Mouse (Mus musculus) small intestine, adult 2 months (tissue): ENCODE measurements around the gene Flvcr2. TPM values are rescaled to one million over a fixed set of nuclear protein-coding genes. Genes with fewer than 3 reads are reported as not detected.
A peak's percentile ranks its signal among the peaks of the same experiment; 100 is the strongest.

Source experiments
- H3K27ac ChIP-seq: fragments of 200-500 bp; 2 replicates; pipeline ENCODE4 v1.5.1; 2012; ENCODE audit warnings: low read depth, low read length, control low read depth, inconsistent platforms; ENCODE audit not compliant: insufficient read depth
- H3K27me3 ChIP-seq: fragments of 200-500 bp; 2 replicates; pipeline ENCODE4 v1.6.1; 2012; ENCODE audit warnings: mild to moderate bottlenecking, moderate library complexity, low read length, inconsistent platforms; ENCODE audit not compliant: control insufficient read depth, insufficient read depth
- H3K36me3 ChIP-seq: fragments of 200-500 bp; 2 replicates; pipeline ENCODE4 v1.6.1; 2012; ENCODE audit warnings: mild to moderate bottlenecking, low read length, control low read depth, inconsistent platforms; ENCODE audit not compliant: control insufficient read depth, insufficient read depth
- H3K4me1 ChIP-seq: fragments of 200-500 bp; 2 replicates; pipeline ENCODE4 v1.6.1; 2012; ENCODE audit warnings: low read length, inconsistent platforms, mixed read lengths; ENCODE audit not compliant: control insufficient read depth, insufficient read depth, insufficient read length
- H3K4me3 ChIP-seq: fragments of 200-500 bp; 2 replicates; pipeline ENCODE4 v1.5.1; 2012; ENCODE audit warnings: low read depth, mild to moderate bottlenecking, control low read depth, inconsistent platforms, low read length, moderate library complexity
- CTCF ChIP-seq: fragments of 200-500 bp; IDR thresholded peaks from 2 replicates; pipeline ENCODE4 v1.5.1; 2012; ENCODE audit warnings: low read depth, mild to moderate bottlenecking, control low read depth, inconsistent platforms, low read length, moderate library complexity, mixed read lengths; ENCODE audit not compliant: insufficient replicate concordance, insufficient read length; ENCODE audit errors: extremely low read depth
- POLR2A ChIP-seq: fragments of 200-500 bp; IDR thresholded peaks from 2 replicates; pipeline ENCODE4 v1.6.1; 2012; ENCODE audit warnings: low read depth, mild to moderate bottlenecking, control low read depth, inconsistent platforms, low read length, moderate library complexity
- WGBS: fragments of 180-500 bp; shearing (Covaris S2); methylation state at CpG from one replicate; pipeline ENCODE4 v1.1.7; 2018; 5-methylcytosine and 5-hydroxymethylcytosine counted together
- polyA plus RNA-seq: library from polyadenylated mRNA; depleted of rRNA; stranded (reverse); fragments of >200 nt; gene quantifications from 2 replicates; pipeline ENCODE4 v1.2.3, GENCODE M21; 2012

The Flvcr2 gene
- polyA plus RNA-seq, 1 experiment = 3.4 TPM

GRCm38 (mm10) chr12:85828856-85829255 lies 82.5 kb downstream of the Flvcr2 start:
- Histone ChIP-seq H3K27me3 (no peaks in the 10 kb centered on the region), H3K4me3 (no peak overlapping the region), H3K4me1 (no peaks in the 10 kb centered on the region), H3K36me3 (peaks cover 13% of the 10 kb centered on the region), H3K27ac (no peak overlapping the region)
- 91% methylated on average over 3 of the region's 3 CpGs for WGBS
- TF ChIP-seq CTCF (no peak), POLR2A (no peak)

GRCm38 (mm10) chr12:85829866-85830265 lies 83.5 kb downstream of the Flvcr2 start:
- Histone ChIP-seq H3K27ac (no peak overlapping the region), H3K36me3 (peaks cover 19% of the 10 kb centered on the region), H3K4me3 (no peak overlapping the region), H3K4me1 (no peaks in the 10 kb centered on the region), H3K27me3 (no peaks in the 10 kb centered on the region)
- TF ChIP-seq POLR2A = no peak
- no peak for TF ChIP-seq CTCF
- 87% methylated on average over 3 of the region's 3 CpGs for WGBS

- WGBS = 55% methylated on average over 3 of the region's 3 CpGs
- H3K27me3 ChIP-seq = no peaks in the 10 kb centered on the region
- H3K4me1 ChIP-seq = no peaks in the 10 kb centered on the region
- no peak overlapping the region for H3K4me3 ChIP-seq
- TF ChIP-seq POLR2A (no peak), CTCF (no peak)
- no peak overlapping the region for H3K27ac ChIP-seq
- H3K36me3 ChIP-seq = peaks cover 20% of the 10 kb centered on the region
Observed at GRCm38 (mm10) chr12:85830691-85831090, 84.4 kb downstream of the Flvcr2 start.

GRCm38 (mm10) chr12:85834543-85834942 lies 88.2 kb downstream of the Flvcr2 start:
- 98% methylated on average over 2 of the region's 2 CpGs for WGBS
- peaks cover 18% of the 10 kb centered on the region for H3K36me3 ChIP-seq
- TF ChIP-seq POLR2A = no peak
- no peak for TF ChIP-seq CTCF
- H3K27ac ChIP-seq = no peak overlapping the region
- no peaks in the 10 kb centered on the region for H3K27me3 ChIP-seq
- no peaks in the 10 kb centered on the region for H3K4me1 ChIP-seq
- no peak overlapping the region for H3K4me3 ChIP-seq

DNA sequence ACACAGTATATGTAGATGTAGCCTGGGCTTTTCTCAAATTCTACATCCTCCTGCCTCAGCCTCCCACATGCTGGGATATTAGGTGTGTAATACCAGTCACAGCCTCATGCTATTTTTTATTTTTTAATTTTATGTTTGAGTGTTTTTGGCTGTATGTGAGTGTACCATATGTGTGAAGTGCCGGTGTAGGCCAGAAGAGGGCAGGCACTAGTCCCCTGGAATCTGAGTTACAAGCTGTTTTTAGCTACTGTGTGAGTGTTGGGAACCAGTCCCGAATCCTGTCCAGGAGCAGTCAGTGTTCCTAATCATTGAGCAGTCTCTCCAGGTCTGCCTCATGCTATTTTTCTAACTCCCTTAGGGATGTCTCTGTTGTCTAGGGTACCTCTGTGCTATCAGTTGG lies 91.4 kb downstream of the Flvcr2 start:
- no peaks in the 10 kb centered on the region for H3K27me3 ChIP-seq
- no peak overlapping the region for H3K4me3 ChIP-seq
- WGBS = 94% methylated on average over 2 of the region's 2 CpGs
- peaks cover 13% of the 10 kb centered on the region for H3K36me3 ChIP-seq
- TF ChIP-seq POLR2A (no peak), CTCF (no peak)
- no peak overlapping the region for H3K27ac ChIP-seq
- H3K4me1 ChIP-seq = no peaks in the 10 kb centered on the region

- Histone ChIP-seq H3K4me3 (no peak overlapping the region), H3K4me1 (no peaks in the 10 kb centered on the region), H3K36me3 (peaks cover 7% of the 10 kb centered on the region), H3K27me3 (no peaks in the 10 kb centered on the region), H3K27ac (no peak overlapping the region)
- 91% methylated on average over 12 of the region's 12 CpGs for WGBS
- TF ChIP-seq POLR2A = no peak
- TF ChIP-seq CTCF = no peak
Observed at GRCm38 (mm10) chr12:85839371-85840000, 93.1 kb downstream of the Flvcr2 start.

- TF ChIP-seq POLR2A (no peak), CTCF (peak; percentile 45; the same call in 1 of the 2 replicates)
- Histone ChIP-seq H3K36me3 (peaks cover 5% of the 10 kb centered on the region; the same call in 1 of the 2 replicates), H3K4me1 (no peaks in the 10 kb centered on the region), H3K27ac (no peak overlapping the region), H3K4me3 (no peak overlapping the region), H3K27me3 (no peaks in the 10 kb centered on the region)
- WGBS = 75% methylated on average over 7 of the region's 7 CpGs
Observed at GRCm38 (mm10) chr12:85848164-85848958, 102.0 kb downstream of the Flvcr2 start.
